Mouse (Mus musculus): ENCODE measurements around the gene Kcnk4.

Kcnk4 gene

GRCm38 (mm10) chr19:6934195-6934977, at the start of gene Kcnk4:
Kcnk4 (minus strand) TSS chr19:6934515.
- no peak for DNase-seq (ENCODE audit: low read depth, low spot score)

- DNase-seq (ENCODE audit: low read depth, low spot score): no peak
Observed at GRCm38 (mm10) chr19:6983621-6984020, 49.3 kb upstream of the Kcnk4 start.

DNA sequence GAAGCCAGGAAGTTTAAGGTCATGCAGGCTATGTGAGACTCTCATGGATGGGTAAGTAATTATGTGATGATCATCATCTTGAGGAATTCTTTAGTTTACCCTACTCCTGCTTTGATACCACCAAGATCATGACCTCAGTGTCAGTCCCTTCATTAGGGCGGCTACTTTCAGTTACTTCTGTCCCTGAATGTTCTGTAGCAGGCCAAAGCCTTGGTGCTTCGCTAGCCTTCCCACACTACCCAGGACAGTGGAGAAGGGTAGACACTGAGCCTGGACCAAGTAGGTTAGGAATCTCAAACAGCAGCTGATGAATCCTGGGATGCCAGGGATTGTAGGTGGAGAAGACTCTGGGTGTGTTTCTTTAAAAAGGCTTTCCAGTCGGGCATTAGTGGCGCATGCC, 47.1 kb upstream of the Kcnk4 start:
- DNase-seq (ENCODE audit: low read depth, low spot score): no peak

DNA sequence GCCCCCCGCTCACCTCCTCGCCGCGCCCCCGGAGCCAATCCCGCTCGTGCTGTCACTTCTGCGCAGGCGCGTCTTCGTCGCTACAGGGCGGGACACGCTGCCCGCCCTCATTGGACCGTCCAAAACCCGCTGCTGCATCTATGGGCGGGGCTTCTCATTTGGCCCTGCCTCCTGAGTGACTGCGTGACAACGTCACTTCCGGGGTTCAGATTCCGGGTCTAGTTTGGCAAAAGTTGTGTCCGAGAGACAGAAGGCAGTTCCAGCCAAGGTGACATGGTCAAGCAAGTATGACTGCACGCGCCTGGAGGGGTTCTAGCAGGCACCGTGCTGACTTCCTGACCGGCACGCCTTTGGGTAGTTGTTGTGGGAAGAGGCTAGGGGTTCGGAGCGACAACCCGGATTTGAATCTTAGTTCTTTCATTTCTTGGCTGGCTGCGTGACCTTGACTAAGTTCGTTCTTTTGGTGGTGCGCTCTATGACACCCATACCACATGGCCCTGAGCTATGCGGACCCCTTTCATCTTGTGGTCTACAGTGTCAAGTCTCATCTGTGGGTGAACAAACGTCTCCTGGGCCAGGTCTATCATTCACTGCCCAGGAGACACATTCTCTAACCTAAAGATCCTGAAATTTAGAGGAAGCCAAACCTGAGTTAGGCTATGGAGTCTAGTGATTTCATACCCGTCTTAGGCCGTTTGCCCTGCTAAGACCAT, 46.2 kb upstream of the Kcnk4 start, which contains the start of gene Fkbp2:
Gene Fkbp2, minus strand, starts transcription at position 121 of the 713 bp plus-strand sequence.
- peak; percentile 99 for DNase-seq (ENCODE audit: low read depth, low spot score)

DNA sequence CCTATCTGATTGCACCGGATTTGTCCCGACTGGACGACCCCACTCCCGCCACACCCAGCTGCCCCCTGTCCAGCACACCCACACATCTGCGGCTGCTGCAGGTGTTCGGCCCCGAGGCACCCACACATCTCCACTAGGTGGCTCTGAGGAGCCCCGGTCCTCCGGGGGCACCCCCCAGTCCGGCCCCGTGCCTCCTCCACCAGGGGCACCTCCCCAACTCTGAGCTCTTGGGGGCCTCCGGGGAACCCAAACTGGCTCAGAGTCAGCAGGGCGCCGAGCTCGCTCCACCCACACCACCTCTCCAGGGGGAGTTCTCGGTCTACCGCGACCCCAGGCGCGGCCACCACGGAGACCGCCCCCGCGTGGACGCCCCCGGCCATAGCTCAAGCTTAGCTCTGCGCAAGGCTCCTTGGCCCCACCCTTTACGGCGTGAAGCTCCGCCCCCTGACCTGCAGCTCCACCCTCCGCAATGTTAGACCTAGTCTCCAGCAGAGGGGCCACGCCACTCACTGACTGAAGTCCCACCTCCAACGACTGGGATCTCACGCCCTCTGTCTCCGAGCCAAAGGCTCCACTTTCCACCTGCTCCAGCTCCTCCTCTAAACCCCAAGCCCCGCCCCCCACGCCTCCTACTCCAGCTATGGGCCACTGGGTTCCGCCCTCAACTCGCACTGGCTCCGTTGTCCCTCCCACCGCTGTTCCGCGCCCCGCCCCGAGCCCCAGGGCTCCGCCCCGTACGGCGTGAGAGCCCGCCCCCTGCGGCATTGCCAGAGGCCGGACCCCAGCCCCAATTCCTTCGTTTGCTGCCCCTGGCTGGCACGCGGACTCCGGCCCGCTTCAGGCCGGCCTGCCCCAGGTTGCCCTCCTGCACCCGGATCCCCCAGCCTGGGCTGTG, 45.4 kb upstream of the Kcnk4 start:
- peak; percentile 99 for DNase-seq (ENCODE audit: low read depth, low spot score)

- no peak for DNase-seq (ENCODE audit: low read depth, low spot score)
Observed at GRCm38 (mm10) chr19:6979001-6979479, 44.7 kb upstream of the Kcnk4 start.

DNA sequence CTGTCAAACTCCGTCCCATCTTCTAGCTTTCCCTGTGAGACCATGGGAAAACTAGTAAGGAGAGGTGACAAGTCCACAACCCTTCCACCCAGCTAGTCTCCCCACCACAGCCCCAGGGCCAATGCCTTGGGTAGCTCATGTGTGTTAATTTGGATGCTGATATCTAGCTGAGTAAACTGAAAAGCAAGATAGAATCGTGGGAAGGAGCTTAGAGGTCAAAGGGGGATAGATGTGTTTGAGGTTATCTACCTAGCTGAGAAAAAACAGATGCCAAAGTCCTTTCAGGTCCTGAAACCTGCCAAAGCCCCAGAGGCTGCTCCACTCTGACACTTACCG, 44.3 kb upstream of the Kcnk4 start:
- no peak for DNase-seq (ENCODE audit: low read depth, low spot score)

- DNase-seq (ENCODE audit: low read depth, low spot score): no peak
Observed at GRCm38 (mm10) chr19:6977759-6978638, 43.7 kb upstream of the Kcnk4 start.

GRCm38 (mm10) chr19:6975537-6976521, 41.5 kb upstream of the Kcnk4 start, which contains the start of gene Plcb3:
Plcb3 (minus strand) TSS chr19:6976470.
- no peak for DNase-seq (ENCODE audit: low read depth, low spot score)

DNA sequence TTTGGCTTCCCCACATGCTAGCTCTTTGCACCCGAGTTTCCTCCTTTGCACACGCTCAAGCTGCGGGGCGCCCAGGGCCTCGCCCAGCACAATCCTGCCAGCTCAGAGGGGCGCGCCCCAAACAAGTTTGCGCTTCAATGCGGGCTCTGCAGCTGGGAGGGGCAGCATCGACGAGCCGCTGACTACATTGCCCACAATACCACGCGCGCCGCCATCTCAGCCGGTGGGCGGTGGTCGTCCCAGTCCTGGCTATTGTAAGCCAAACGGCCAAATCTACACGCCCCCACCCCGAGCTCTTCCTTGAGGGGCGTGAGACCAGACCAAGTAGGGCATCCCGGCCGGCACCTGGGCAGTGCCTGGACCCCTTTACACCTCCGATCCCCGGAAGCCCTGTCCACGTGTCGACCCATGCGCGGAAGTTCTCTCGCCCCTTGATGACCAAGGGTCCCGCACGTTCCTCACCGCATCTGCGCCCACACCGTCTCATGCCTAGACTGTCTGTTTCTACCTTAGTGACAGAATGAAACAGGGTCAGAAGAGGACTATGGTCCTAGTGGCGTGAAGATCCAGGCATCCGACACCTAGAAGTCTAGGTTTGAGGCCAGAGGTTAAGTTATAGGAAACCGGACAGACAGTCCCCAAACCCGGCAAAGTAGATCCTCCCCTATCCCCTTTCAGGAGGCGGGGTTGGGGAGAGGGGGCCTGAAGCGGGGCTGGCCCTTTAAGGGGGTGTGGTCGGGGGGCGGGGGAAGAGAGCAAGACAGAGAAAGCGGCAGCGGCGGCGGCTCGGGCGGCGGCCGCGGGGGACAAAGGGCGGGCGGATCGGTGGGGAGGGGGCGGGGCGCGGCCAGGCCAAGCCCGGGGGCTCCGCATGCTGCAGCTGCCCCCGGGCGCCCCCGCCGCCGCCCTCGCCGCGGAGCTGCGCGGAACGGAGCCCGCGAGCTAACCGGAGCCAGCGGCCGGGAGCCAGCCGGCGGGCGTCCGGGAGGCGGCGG, 40.2 kb upstream of the Kcnk4 start, which contains the start of gene Ppp1r14b:
Gene Ppp1r14b, plus strand, starts transcription at position 758 of the 995 bp plus-strand sequence.
- DNase-seq (ENCODE audit: low read depth, low spot score): no peak

DNA sequence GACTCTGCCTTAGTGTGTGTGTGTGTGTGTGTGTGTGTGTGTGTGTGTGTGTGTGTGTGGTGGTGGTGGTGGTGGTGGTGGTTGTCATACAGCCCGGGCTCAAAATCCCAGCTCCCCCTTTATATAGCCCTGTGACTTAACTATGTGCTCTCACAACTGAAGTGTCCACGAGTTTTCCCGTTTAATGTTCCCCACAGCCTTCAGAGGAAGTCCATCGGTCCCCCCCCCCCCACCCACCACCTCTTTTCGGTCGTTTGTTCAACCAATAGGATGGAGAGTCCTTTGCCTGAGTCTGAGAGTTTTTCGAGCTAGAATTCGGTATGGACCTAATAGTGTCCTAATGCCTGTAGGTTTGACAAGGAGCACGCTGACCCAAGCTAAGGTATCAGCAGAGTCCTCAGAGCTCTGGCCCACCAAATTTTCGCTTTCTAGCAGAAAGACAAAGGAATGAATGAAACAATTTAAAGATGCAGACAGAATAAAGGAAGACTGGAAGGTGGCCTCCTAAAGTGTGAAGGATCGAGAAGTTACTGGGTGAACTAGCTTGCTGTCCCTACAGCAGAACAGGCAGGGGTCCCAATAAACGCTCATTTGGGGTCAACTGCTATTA, 39.4 kb upstream of the Kcnk4 start:
- no peak for DNase-seq (ENCODE audit: low read depth, low spot score)

DNA sequence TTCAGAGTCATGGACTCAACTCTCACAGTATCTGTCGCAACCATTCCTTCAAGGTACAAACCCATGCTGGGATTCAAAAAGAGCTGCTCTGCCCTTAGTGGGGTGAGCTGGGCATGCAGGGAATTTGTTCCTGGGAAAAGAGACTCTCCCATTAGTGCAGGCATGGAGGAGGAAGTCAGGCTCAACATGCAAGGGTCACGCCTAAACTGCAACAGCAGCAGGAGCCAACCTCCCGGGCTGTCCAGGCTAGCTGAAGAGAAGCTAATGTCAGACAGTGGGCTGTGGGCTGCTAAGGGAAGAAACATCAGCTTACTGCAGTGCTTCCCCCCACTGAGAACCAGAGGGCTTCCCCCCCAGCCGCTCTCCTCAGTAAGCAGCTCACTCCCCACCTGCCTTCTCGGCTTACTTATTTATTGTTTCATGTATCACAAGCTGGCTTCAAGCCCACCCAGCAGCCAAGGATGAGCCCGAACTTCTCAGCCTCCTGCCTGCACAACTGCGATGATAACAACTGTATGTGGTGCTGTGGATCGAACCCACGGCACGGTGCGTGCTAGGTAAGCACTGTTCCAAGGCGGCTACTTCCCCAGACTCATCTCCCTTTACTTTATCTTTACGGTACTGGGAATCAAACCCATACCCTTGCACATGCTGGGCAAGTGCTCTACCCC, 38.1 kb upstream of the Kcnk4 start:
- DNase-seq (ENCODE audit: low read depth, low spot score): no peak

DNA sequence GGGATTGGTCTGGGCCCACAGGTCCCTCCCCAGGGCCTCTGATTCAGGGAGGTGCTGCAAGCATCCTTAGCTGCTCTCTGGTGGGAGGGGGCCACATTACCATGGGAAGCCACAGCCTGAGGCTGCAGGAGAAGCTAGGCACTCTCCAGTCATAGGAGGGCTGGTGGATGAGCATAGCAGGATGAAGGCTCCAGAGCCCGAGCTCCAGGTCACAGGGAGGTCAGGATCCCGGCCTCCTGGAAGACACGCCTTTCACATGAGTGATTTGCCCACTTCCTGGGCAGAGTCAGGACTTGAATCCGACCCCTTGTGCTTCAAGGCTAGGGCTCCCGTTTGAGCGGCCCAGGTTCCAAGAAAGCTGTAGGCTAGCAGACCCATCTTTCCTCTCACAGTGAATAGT, 37.3 kb upstream of the Kcnk4 start:
- no peak for DNase-seq (ENCODE audit: low read depth, low spot score)

- DNase-seq (ENCODE audit: low read depth, low spot score): no peak
Observed at GRCm38 (mm10) chr19:6970460-6971085, 36.3 kb upstream of the Kcnk4 start.

- DNase-seq (ENCODE audit: low read depth, low spot score): no peak
Observed at GRCm38 (mm10) chr19:6969665-6970381, 35.5 kb upstream of the Kcnk4 start.

DNA sequence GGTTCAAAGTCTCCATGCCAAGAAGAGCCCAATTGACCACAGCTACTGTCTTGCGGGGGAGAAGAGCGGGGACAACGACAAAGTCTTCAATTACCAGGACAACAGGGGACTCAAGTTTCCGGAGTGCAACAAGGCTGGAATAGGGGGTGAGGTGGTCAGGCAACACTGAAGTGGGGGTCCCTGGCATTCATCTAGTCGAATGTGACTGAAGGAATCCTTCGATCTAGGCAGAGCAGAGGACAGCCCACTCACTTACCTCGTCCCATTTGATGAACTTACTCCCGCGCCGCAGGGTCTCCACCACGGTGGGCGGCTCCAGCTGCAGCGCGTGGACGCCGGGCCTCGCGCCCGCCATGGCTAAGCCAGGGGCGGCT, 35.0 kb upstream of the Kcnk4 start:
- DNase-seq (ENCODE audit: low read depth, low spot score): no peak

Data from retina, postnatal 7 days (tissue).